Mouse (Mus musculus) layer of hippocampus, adult 18-20 months (tissue): ENCODE measurements around the gene Gadd45g. TPM values are rescaled to one million over a fixed set of nuclear protein-coding genes. Genes with fewer than 3 reads are reported as not detected.

ENCODE experiments used
- DNase-seq, 2 experiments: peaks; one replicate each; pipeline ENCODE4 v3.0.0; 2022; ENCODE audit warnings: low spot score in 2 of 2
- total RNA-seq, 2 experiments: library from RNA; stranded (reverse); gene quantifications; 2 replicates each; pipeline ENCODE4 v1.2.3; 2021

Gene Gadd45g
- total RNA-seq, 2 experiments from 2014 or later: 21.9 to 22.9 TPM

GRCm38 (mm10) chr13:51852560-51853190 lies 6.2 kb downstream of the Gadd45g start:
- DNase-seq: no peak

- no peak for DNase-seq
Measured at GRCm38 (mm10) chr13:51853301-51854243, 7.1 kb downstream of the Gadd45g start.

- no peak for DNase-seq
Measured at GRCm38 (mm10) chr13:51855584-51855983, 9.1 kb downstream of the Gadd45g start.

GRCm38 (mm10) chr13:51857156-51857555 lies 10.7 kb downstream of the Gadd45g start:
- DNase-seq: no peak

DNA sequence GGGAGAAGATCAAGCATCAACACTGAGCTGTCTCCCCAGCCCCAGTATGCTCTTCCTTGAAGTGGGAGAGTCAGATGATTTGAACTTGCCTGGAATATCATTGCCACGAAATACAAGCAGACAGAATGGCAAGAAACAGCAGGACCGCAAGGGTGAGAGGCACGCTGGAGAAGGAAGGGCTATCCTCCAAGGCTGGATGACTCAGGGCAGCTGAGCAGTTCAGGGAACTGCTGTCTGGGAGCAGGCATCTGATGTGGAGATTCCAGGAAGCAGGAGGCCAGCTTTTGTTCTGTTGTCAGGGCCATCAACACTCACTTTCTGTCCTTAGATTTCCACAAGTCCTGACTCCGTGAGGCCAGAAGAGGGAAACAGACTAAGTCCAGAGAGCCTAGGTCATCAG lies 12.0 kb downstream of the Gadd45g start:
- DNase-seq: no peak

DNA sequence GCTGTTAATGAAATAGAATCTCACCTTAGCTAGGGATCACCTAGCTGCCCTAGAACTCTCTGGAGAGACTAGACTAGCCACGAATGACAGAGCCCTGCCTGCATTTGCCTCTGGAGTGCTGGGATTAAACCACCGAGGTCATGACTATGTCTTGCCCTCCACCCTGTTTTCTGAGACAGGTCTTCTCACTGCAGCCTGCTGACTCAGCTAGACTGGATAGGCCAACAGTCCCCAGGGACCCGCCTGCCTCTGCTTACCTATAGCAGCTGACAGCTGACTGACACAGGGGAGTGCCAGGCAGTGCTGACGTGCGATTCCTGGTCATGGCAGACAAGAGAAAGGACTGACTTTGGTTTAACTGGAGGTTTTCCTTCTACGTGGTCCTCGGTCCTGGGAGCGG lies 12.7 kb downstream of the Gadd45g start:
- DNase-seq: no peak

DNA sequence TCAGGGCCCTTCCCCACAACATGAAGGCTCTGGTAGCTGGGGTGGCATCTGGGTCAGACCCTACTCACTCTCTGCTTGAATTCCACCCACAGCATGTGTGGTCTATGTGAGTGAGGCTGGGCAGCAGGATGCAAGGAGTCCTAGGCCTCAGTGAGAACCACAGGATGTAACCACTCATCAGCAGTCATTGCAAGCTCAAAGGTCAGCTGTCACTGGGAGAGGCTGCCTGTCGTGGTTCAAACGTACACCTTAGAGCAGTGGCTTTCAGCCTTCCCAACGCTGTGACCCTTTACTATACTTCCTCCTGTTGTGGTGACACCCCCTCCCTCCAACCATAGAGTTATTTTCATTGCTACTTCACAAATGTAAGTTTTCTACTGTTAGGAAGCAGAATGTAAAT lies 13.3 kb downstream of the Gadd45g start:
- no peak for DNase-seq

DNA sequence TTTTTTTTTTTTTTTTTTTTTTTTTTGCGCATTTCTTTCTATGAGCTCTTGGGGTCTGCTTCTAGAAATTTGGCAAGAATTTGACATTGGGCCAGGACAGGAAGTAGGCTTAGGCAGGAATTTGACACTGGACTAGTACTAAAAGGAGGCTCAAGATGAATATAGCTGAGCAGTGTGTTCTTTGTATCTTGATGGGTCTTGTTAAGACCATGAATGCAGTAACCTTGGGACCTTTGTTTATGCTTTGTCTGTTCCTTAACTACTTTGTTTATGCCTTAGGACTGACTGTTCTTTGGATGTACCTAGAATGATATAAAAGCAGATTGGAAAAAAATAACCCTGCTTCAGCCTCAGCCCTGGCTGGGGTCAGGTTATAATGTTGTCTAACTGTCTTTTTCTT lies 16.3 kb downstream of the Gadd45g start:
- no peak for DNase-seq

- no peak for DNase-seq
Measured at GRCm38 (mm10) chr13:51866151-51866659, 19.7 kb downstream of the Gadd45g start.

GRCm38 (mm10) chr13:51868491-51869128 lies 22.1 kb downstream of the Gadd45g start:
- DNase-seq: peak in 1 of 2 experiments; percentile 54

DNA sequence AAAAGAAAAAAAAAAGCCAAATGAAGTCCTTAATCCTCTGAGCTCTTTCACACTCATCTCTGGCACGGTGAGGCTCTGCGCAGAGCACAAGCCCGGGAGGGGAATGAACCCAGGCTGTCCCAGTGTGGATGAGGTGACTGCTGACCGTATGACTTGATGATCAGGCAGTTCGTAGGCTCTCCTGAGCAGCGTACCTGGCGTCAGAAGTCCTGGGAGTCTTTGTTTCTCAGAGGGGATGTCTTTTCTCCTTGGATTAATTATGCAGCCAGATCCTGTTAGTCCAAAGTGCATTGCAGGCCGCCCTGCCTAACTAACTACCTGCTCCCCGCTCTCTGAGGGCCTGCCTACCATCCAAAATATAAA lies 22.6 kb downstream of the Gadd45g start:
- no peak for DNase-seq

- DNase-seq: no peak
Measured at GRCm38 (mm10) chr13:51871148-51871547, 24.7 kb downstream of the Gadd45g start.

GRCm38 (mm10) chr13:51872252-51872962 lies 25.9 kb downstream of the Gadd45g start:
- no peak for DNase-seq

GRCm38 (mm10) chr13:51872963-51873514 lies 26.6 kb downstream of the Gadd45g start:
- DNase-seq: no peak

DNA sequence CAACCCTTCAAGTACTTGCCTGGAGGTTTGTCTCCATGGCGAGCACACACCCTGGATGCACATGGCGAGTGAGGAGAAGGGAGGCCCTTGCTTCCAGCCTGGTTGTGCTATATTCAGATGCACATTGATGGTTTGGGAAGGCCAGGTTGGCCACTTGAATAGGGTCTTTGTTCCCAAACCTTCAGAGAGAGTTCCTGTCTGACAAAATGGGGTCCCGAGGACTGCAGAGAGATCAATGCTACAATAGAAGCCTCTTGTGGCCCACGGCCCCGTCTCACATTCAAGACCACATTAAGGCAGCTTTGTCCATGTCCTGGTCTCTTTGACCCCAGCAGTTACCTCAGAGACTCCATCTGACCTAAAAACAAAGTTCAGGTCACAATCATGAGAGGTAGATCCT lies 27.3 kb downstream of the Gadd45g start:
- DNase-seq: no peak

DNA sequence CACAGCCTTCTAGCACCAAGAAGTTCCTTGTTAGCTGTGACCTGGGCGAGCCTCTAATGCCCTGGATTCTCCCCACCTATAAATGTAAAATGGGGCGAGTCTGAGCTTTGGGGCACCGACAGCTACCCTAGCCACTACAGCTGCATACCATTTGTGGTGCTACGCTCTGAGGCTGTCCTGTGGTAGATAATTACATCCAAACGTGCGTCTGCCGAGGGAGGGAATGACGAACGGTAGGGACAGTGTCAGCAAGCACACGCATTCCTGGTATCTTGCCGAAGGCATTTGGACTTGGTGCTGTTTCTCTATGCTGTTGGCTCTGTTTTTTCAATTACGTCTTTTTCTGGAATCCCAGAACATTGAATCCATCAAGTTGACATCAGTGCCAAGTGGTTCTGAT lies 29.7 kb downstream of the Gadd45g start:
- no peak for DNase-seq

GRCm38 (mm10) chr13:51878806-51879205 lies 32.3 kb downstream of the Gadd45g start:
- DNase-seq: no peak

DNA sequence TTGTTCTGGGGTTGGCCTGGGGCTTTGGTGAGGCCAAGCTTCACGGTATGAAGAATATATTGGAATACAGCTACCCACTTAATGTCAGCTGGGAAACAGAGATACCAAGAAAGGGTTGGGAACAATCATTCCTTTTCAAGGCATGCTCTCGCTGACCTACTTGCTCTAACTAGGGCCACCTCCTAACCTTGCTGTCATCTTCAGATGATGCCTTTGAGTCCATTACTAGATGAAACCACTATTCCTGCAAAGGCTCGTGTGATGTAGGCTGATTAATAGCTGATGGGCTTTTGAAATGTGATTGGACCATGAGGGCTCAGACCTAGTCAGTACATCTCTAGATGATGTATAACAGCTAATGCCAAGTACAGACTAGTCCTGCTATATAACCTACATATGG lies 33.1 kb downstream of the Gadd45g start:
- DNase-seq: no peak

- DNase-seq: no peak
Measured at GRCm38 (mm10) chr13:51880019-51880418, 33.5 kb downstream of the Gadd45g start.

DNA sequence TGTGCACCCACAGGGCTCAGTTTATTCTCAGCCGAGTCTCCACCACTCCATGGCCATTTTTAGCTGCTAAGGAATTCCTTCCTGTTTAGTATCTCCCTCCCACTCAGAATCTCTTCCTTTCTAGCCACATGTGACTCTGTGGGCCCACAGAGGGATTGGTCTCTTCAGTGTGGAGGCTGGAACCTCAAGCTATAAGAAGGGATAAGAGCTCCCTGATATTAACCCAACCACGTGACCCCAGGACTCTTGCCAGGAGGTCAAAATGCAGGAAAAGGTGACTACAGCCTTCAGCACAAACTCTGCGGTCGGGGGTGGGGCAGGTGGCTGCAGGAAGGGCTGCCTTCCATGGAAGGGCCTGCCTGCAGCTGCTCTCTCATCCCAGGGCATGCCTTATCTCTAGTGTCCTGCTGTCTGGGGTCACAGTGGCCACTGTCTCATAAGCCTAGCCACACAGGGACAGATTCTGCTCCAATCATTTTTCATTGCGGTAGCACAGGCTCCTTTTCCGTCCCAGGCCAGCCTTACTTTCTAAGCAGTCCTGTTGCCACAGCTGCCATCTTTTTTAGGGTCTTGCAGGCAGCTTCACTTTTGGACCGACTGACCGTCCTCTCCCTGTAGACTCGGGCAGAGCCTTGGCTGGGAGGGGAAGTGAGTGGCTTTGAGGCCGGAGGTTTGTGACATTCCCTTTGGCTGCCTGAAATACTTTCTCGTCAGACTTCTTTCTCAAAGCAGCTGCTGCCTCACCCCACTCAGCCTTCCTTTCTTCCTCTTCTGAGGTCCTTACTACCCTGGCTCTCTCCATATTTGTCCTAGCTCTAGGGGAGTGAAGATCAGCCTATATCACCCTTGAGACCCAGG lies 35.0 kb downstream of the Gadd45g start:
- no peak for DNase-seq
